Mouse (Mus musculus) T-helper 17 cell (primary cell): Measurements from ENCODE around the gene Taf8.

ENCODE experiments used
- in situ Hi-C, 2 experiments: fragments of 300-600 bp; cut with MboI, MseI; formaldehyde crosslinking; loops; 1 replicate in 1 of 2; 2 replicates in 1 of 2; pipeline ENCODE4 v1.15.1; 2025; ENCODE audit warnings: high pct_unique_total_duplicates in 2 of 2

The Taf8 gene

DNA sequence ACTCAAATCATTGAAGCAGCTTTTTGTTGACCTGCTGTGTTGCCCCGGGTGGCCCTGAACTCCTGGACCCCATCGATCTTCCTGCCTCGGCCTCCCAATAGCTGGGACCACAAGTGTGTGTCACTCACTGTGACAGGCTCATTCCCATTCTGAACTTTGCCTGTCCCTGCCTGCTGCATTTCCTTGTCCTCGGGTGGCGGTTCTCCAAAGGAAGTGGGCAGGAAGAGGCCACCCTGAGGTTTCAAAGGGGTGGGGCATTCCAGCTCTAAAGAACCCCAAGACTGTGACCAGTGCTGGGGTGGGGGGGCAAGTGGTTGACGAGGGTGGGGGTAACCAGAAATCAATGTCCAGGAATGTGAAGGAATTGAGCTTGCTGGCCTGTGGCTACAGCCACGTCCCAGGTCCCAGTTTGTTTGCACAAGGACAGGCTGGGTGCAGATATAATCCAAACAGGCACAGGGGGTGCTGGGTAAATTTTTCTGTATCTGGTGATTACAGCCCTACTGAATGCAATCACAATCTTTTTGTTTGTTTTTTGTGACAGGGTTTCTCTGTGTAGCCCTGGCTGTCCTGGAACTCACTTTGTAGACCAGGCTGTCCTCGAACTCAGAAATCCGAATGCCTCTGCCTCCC lies 62.6 kb downstream of the Taf8 start:
- in situ Hi-C loops = no loop called here

DNA sequence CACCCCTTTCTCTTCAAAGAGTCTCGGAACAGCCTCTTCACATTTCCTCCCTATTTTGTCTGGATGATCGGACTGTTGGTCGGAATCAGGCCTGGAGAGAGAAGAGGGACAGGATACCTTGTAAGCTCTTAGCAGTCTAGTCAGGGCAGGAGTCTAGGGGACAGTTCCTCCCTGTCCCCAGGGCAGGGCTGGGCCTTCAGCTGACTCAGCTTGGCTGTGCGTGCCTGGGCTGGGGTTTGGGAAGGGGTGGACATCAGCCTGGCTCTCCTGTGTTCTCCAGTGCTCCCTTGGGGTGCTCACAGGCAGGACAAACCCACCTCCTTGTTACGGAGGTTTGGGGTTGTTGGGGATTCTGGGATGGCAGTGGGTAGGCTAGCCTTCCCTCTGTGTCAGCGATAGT lies 63.5 kb downstream of the Taf8 start:
- in situ Hi-C loops = no loop called here

DNA sequence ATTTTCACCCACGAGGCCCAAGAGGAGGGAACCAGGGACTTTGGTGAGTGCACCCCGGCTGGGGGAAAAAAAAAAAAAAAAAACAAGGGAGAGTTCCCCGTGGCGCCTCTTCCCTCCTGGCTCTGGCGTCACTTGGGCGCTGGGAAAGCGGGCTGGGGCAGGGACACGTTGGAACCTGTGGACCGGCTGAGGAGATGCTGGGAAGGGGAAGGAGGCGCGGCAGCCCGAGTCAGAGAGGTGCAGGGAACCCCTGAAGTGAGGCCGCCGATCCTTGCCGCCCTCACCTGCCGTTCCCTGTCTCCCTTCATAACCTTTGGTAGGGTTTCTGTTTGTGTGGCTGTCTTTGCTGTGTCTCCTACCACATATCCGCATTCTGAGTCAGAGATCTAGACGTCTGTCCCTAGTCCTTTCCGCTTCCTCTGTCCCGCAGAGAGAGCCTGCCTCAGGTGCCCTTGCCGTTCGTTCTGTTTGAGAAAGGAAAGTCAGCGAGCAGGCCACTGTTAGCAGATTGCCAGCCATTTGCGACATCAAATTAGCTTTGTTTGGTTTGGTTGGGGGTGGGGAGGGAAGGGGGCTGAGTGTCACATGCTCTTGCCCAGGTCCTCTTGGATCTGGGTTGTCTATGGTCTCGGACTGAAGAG lies 65.1 kb downstream of the Taf8 start, which contains the start of gene 1700001C19Rik:
Gene 1700001C19Rik, minus strand, starts transcription at position 470 of the 641 bp plus-strand sequence.
- in situ Hi-C loops = no loop called here

DNA sequence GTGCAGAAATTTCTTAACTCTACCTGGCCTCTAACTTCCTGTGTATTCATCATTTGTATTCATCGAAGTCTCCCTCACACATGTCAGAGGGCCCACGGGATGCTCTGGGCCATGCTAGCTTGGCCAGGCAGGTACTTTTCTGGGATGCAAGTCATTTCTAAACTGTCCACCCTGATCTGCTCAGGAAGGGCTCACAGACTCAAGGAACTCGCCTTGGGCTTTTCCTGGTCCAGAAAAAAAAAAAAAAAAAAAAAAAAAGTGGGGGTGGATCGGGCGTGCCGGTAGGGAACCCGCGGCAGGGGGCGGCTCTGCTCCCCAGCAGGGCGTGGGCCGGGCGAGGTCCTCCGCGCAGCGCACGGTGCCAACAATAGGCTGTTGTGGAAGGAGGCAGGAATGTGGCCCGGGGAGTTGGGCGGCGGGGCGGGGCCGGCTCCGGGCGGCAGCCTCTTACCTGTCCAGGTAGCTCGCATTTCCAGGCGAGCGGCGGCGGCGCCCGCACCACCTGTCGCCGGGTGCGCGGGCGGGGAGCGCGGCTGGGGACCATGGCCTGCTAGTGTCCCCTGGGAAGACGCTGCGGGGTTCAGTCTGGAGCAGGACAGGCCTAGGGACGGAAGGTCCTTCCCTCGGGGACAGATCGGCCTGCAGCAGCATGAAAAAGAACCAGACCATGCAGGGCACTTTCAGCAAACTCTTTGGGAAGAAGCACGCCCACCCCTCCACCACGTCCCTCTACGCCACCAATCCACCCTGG lies 65.8 kb downstream of the Taf8 start, which contains the start of gene AI661453:
Gene AI661453, plus strand, starts transcription at position 460 of the 751 bp plus-strand sequence.
- in situ Hi-C loops = no loop called here
